Mouse (Mus musculus) MEL (cell line): ENCODE measurements at regions not wholly inside any gene's neighbourhood (a gene's known extent, or its start where the extent isn't known, plus 50 kb on each side); places are given as distances from the start of the nearest gene placed in this dataset.

Experiments
- DNase-seq: peaks from one replicate; pipeline ENCODE4 v3.0.0; 2011; ENCODE audit warnings: low read depth, low spot score
- H3K27ac ChIP-seq: 2 replicates; pipeline ENCODE4 v1.5.1; 2012; ENCODE audit warnings: low read depth, mild to moderate bottlenecking, control low read depth, low read length, moderate library complexity; ENCODE audit not compliant: control insufficient read depth
- H3K27me3 ChIP-seq, 2 experiments: fragments of 150-350 bp in 1 of 2; sonication (generic) in 1 of 2; 2 replicates each; pipeline ENCODE4 v1.6.1; 2012; ENCODE audit warnings: low read length in 2 of 2, mild to moderate bottlenecking in 2 of 2, improper control_type of control experiment in 1 of 2, moderate library complexity in 1 of 2; ENCODE audit not compliant: insufficient read depth in 2 of 2, control insufficient read depth in 1 of 2
- H3K36me3 ChIP-seq, 2 experiments: 2 replicates each; pipeline ENCODE4 v1.6.1; 2012 to 2014; ENCODE audit warnings: low read length in 2 of 2, improper control_type of control experiment in 1 of 2, inconsistent platforms in 1 of 2, mild to moderate bottlenecking in 1 of 2; ENCODE audit not compliant: insufficient read depth in 2 of 2, control insufficient read depth in 1 of 2
- H3K4me1 ChIP-seq, 2 experiments: fragments of 150-350 bp in 1 of 2; sonication (generic) in 1 of 2; 2 replicates each; pipeline ENCODE4 v1.6.1; 2012; ENCODE audit warnings: low read length in 2 of 2, improper control_type of control experiment in 1 of 2, mild to moderate bottlenecking in 1 of 2; ENCODE audit not compliant: insufficient read depth in 2 of 2, control insufficient read depth in 1 of 2
- H3K4me3 ChIP-seq, 2 experiments: fragments of 150-350 bp in 1 of 2; sonication (generic) in 1 of 2; 2 replicates each; pipeline ENCODE4 v1.5.1; 2012; ENCODE audit warnings: low read depth in 2 of 2, low read length in 2 of 2, mild to moderate bottlenecking in 2 of 2, moderate library complexity in 2 of 2, control low read depth in 1 of 2, improper control_type of control experiment in 1 of 2; ENCODE audit not compliant: control insufficient read depth in 1 of 2, insufficient read depth in 1 of 2
- H3K79me2 ChIP-seq: 2 replicates; pipeline ENCODE4 v1.6.1; 2012; ENCODE audit warnings: mild to moderate bottlenecking, low read length, moderate library complexity; ENCODE audit not compliant: control insufficient read depth, poor library complexity, insufficient read depth
- H3K9ac ChIP-seq: 2 replicates; pipeline ENCODE4 v1.6.1; 2012; ENCODE audit warnings: low read depth, mild to moderate bottlenecking, control low read depth, low read length, moderate library complexity; ENCODE audit not compliant: control insufficient read depth, poor library complexity, severe bottlenecking
- H3K9me3 ChIP-seq: fragments of 150-350 bp; sonication (generic); replicated peaks from 2 replicates; pipeline ENCODE4 v1.6.1; 2012; ENCODE audit warnings: mild to moderate bottlenecking, low read length, improper control_type of control experiment, moderate library complexity; ENCODE audit not compliant: insufficient read depth
- CHD2 ChIP-seq: IDR thresholded peaks from 2 replicates; pipeline ENCODE4 v1.6.1; 2011; ENCODE audit warnings: low read length, improper control_type of control experiment
- CTCF ChIP-seq, 3 experiments: IDR thresholded peaks in 2 of 3; conservative IDR thresholded peaks in 1 of 3; 2 replicates each; pipeline ENCODE4 v1.5.1; 2011 to 2012; ENCODE audit warnings: low read length in 3 of 3, low read depth in 2 of 3, mild to moderate bottlenecking in 2 of 3, improper control_type of control experiment in 1 of 3, inconsistent platforms in 1 of 3, mixed read lengths in 1 of 3, moderate library complexity in 1 of 3; ENCODE audit not compliant: control insufficient read depth in 1 of 3, insufficient read depth in 1 of 3, poor library complexity in 1 of 3, severe bottlenecking in 1 of 3
- E2F4 ChIP-seq: IDR thresholded peaks from 2 replicates; pipeline ENCODE4 v1.6.1; 2011; ENCODE audit warnings: low read depth, low read length, improper control_type of control experiment, borderline replicate concordance
- ELF1 ChIP-seq: IDR thresholded peaks from 2 replicates; pipeline ENCODE4 v1.6.1; 2014; ENCODE audit warnings: low read depth, mild to moderate bottlenecking, inconsistent platforms, low read length, improper control_type of control experiment, moderate library complexity
- EP300 ChIP-seq, 2 experiments: IDR thresholded peaks; 2 replicates each; pipeline ENCODE4 v1.6.1; 2011; ENCODE audit warnings: improper control_type of control experiment in 2 of 2, low read length in 2 of 2, low read depth in 1 of 2, mild to moderate bottlenecking in 1 of 2
- GABPA ChIP-seq: IDR thresholded peaks from 2 replicates; pipeline ENCODE4 v1.6.1; 2012; ENCODE audit warnings: low read depth, mild to moderate bottlenecking, inconsistent platforms, low read length, improper control_type of control experiment, moderate library complexity
- JUND ChIP-seq: IDR thresholded peaks from 2 replicates; pipeline ENCODE4 v1.6.1; 2011; ENCODE audit warnings: low read depth, mild to moderate bottlenecking, improper control_type of control experiment, low read length
- KAT2A ChIP-seq: conservative IDR thresholded peaks from 2 replicates; pipeline ENCODE4 v1.6.1; 2012; ENCODE audit warnings: low read depth, low read length, improper control_type of control experiment, inconsistent platforms
- MAX ChIP-seq: IDR thresholded peaks from 2 replicates; pipeline ENCODE4 v1.6.1; 2011; ENCODE audit warnings: low read length, improper control_type of control experiment
- MAZ ChIP-seq: IDR thresholded peaks from 2 replicates; pipeline ENCODE4 v1.6.1; 2012; ENCODE audit warnings: low read depth, mild to moderate bottlenecking, inconsistent platforms, low read length, improper control_type of control experiment
- MEF2A ChIP-seq: IDR thresholded peaks from 2 replicates; pipeline ENCODE4 v1.6.1; 2014; ENCODE audit warnings: low read depth, mild to moderate bottlenecking, inconsistent platforms, low read length, improper control_type of control experiment; ENCODE audit not compliant: poor library complexity, insufficient replicate concordance, severe bottlenecking; ENCODE audit errors: extremely low read depth
- MXI1 ChIP-seq: IDR thresholded peaks from 2 replicates; pipeline ENCODE4 v1.6.1; 2011; ENCODE audit warnings: mild to moderate bottlenecking, low read depth, low read length, improper control_type of control experiment
- MYB ChIP-seq: IDR thresholded peaks from 2 replicates; pipeline ENCODE4 v1.6.1; 2011; ENCODE audit warnings: mild to moderate bottlenecking, low read depth, low read length, improper control_type of control experiment
- NELFE ChIP-seq: IDR thresholded peaks from 2 replicates; pipeline ENCODE4 v1.6.1; 2011; ENCODE audit warnings: low read depth, low read length, improper control_type of control experiment
- NRF1 ChIP-seq: IDR thresholded peaks from 2 replicates; pipeline ENCODE4 v1.6.1; 2014; ENCODE audit warnings: low read depth, mild to moderate bottlenecking, inconsistent platforms, low read length, improper control_type of control experiment, moderate library complexity; ENCODE audit not compliant: poor library complexity, insufficient read depth, severe bottlenecking
- POLR2AphosphoS5 ChIP-seq: IDR thresholded peaks from 2 replicates; pipeline ENCODE4 v1.6.1; 2012; ENCODE audit warnings: low read depth, borderline replicate concordance, mild to moderate bottlenecking, inconsistent platforms, low read length, moderate library complexity, mixed read lengths
- SMC3 ChIP-seq: IDR thresholded peaks from 2 replicates; pipeline ENCODE4 v1.6.1; 2011; ENCODE audit warnings: low read depth, low read length, improper control_type of control experiment
- TBP ChIP-seq: IDR thresholded peaks from 2 replicates; pipeline ENCODE4 v1.8.0; 2011; ENCODE audit warnings: low read depth, low read length, improper control_type of control experiment
- TCF12 ChIP-seq: IDR thresholded peaks from 2 replicates; pipeline ENCODE4 v1.6.1; 2014; ENCODE audit warnings: low read depth, mild to moderate bottlenecking, inconsistent platforms, low read length, improper control_type of control experiment, moderate library complexity
- UBTF ChIP-seq: IDR thresholded peaks from 2 replicates; pipeline ENCODE4 v1.6.1; 2012; ENCODE audit warnings: low read depth, mild to moderate bottlenecking, inconsistent platforms, low read length, improper control_type of control experiment, moderate library complexity, borderline replicate concordance; ENCODE audit not compliant: insufficient read depth

- no peaks in the 10 kb centered on the region for H3K79me2 ChIP-seq
- no peaks in the 10 kb centered on the region for H3K27me3 ChIP-seq
- no peaks in the 10 kb centered on the region for H3K9me3 ChIP-seq
- TF ChIP-seq E2F4 (no peak), MXI1 (no peak), NRF1 (no peak), SMC3 (no peak), UBTF (no peak), MAZ (no peak), MYB (no peak), MAX (no peak), JUND (no peak), CHD2 (no peak), POLR2AphosphoS5 (no peak), ELF1 (no peak), TCF12 (no peak), CTCF (IDR thresholded peaks at IDR 0.05 in 2 of 3, conservative IDR thresholded peaks at IDR 0.05 in 1 of 3; ENCODE audit: control insufficient read depth in 1 of 3, insufficient read depth in 1 of 3, low read depth in 2 of 3, low read length in 3 of 3, poor library complexity in 1 of 3, severe bottlenecking in 1 of 3) (no peak)
- H3K4me3 ChIP-seq, result no peak overlapping the region
- no peak for DNase-seq
- H3K36me3 ChIP-seq, result no peaks in the 10 kb centered on the region
- no peak overlapping the region for H3K27ac ChIP-seq
- no peak overlapping the region for H3K9ac ChIP-seq
- no peaks in the 10 kb centered on the region for H3K4me1 ChIP-seq
Observed at GRCm38 (mm10) chr3:148634352-148634751, 356.0 kb downstream of the Adgrl2 start.

GRCm38 (mm10) chr3:148633291-148633690, 357.1 kb downstream of the Adgrl2 start:
- no peak overlapping the region for H3K9ac ChIP-seq
- H3K27ac ChIP-seq, result no peak overlapping the region
- H3K4me1 ChIP-seq, result no peaks in the 10 kb centered on the region
- H3K9me3 ChIP-seq, result no peaks in the 10 kb centered on the region
- no peak for DNase-seq
- TF ChIP-seq GABPA (no peak), TBP (no peak), NRF1 (no peak), NELFE (no peak), MEF2A (no peak), KAT2A (no peak), EP300 (IDR thresholded peaks at IDR 0.05; ENCODE audit: low read depth in 1 of 2, low read length in 2 of 2) (no peak)
- no peaks in the 10 kb centered on the region for H3K79me2 ChIP-seq
- H3K36me3 ChIP-seq, result no peaks in the 10 kb centered on the region
- H3K27me3 ChIP-seq, result no peaks in the 10 kb centered on the region
- no peak overlapping the region for H3K4me3 ChIP-seq
